Mouse (Mus musculus) c-Kit-negative CD71-positive TER-119-positive erythroid progenitor cells, embryonic 14.5 days (primary cell): Measurements from ENCODE around the gene Ceacam10.
"Not testable (repeated sequence)": the region's sequence is repeated elsewhere in the genome, so short reads cannot be mapped to it uniquely, and the experiment has no call there.

Experiments
- DNase-seq: peaks from one replicate; pipeline ENCODE4 v3.0.0-alpha.2; 2013; ENCODE audit warnings: low read depth, low spot score

Gene Ceacam10

GRCm38 (mm10) chr7:24776918-24777317, at the start of gene Ceacam10:
Ceacam10 (plus strand) TSS chr7:24777206.
- not testable (repeated sequence) for DNase-seq

GRCm38 (mm10) chr7:24735970-24736670, 40.9 kb upstream of the Ceacam10 start:
- no peak for DNase-seq

GRCm38 (mm10) chr7:24750695-24751094, 26.3 kb upstream of the Ceacam10 start:
- no peak for DNase-seq

GRCm38 (mm10) chr7:24751610-24752009, 25.4 kb upstream of the Ceacam10 start:
- no peak for DNase-seq

- no peak for DNase-seq
These were observed 23.5 kb upstream of the Ceacam10 start for GRCm38 (mm10) chr7:24753476-24753875.

GRCm38 (mm10) chr7:24758520-24758919, 18.5 kb upstream of the Ceacam10 start:
- no peak for DNase-seq

- no peak for DNase-seq
These were observed 16.8 kb upstream of the Ceacam10 start, which contains the start of gene Cd177 for GRCm38 (mm10) chr7:24760211-24760610. Cd177 (minus strand) TSS chr7:24760311.

GRCm38 (mm10) chr7:24761161-24761560, 15.8 kb upstream of the Ceacam10 start:
- DNase-seq = no peak

- no peak for DNase-seq
These were observed 14.4 kb upstream of the Ceacam10 start for GRCm38 (mm10) chr7:24762574-24762973.

- DNase-seq = no peak
These were observed 5.6 kb upstream of the Ceacam10 start for GRCm38 (mm10) chr7:24771361-24771760.

- no peak for DNase-seq
These were observed 3.0 kb upstream of the Ceacam10 start for GRCm38 (mm10) chr7:24773942-24774535.

GRCm38 (mm10) chr7:24776145-24776544, 861 bp upstream of the Ceacam10 start:
- DNase-seq = no peak

GRCm38 (mm10) chr7:24797918-24798317, 20.9 kb downstream of the Ceacam10 start:
- DNase-seq = no peak

GRCm38 (mm10) chr7:24802149-24802767, 25.3 kb downstream of the Ceacam10 start:
- DNase-seq = no peak

- DNase-seq = no peak
These were observed 27.8 kb downstream of the Ceacam10 start for GRCm38 (mm10) chr7:24804826-24805225.

GRCm38 (mm10) chr7:24809041-24809440, 32.0 kb downstream of the Ceacam10 start:
- DNase-seq = no peak

GRCm38 (mm10) chr7:24817502-24817901, 40.5 kb downstream of the Ceacam10 start:
- DNase-seq = peak; percentile 75

GRCm38 (mm10) chr7:24824452-24824851, 47.4 kb downstream of the Ceacam10 start:
- DNase-seq = no peak

- DNase-seq = no peak
These were observed 50.2 kb downstream of the Ceacam10 start for GRCm38 (mm10) chr7:24827181-24827580.
